Mouse (Mus musculus): Measurements from ENCODE around the gene Add2. TPM values are rescaled to one million over a fixed set of nuclear protein-coding genes. Genes with fewer than 3 reads are reported as not detected.

Gene Add2
- polyA plus RNA-seq, 1 experiment, result 121 TPM

- TF ChIP-seq CTCF (IDR thresholded peaks at IDR 0.05; ENCODE audit: extremely low read depth, insufficient read depth, low read length), result no peak
- no peak for TF ChIP-seq POLR2A (IDR thresholded peaks at IDR 0.05; ENCODE audit: extremely low read depth, insufficient read depth, low read length)
- Histone ChIP-seq H3K4me3 (ENCODE audit: insufficient read depth, low read length) (no peak overlapping the region), H3K4me1 (ENCODE audit: control insufficient read depth, insufficient read depth, low read length) (peaks cover 16% of the 10 kb centered on the region; the same call in 1 of the 2 replicates), H3K27ac (ENCODE audit: insufficient read depth, low read length) (0 out of 2 replicates have a peak overlapping the region, but pooled peaks have one; percentile 43)
Observed at GRCm38 (mm10) chr6:86094202-86094838, 65.8 kb downstream of the Add2 start.

- H3K27ac ChIP-seq (ENCODE audit: insufficient read depth, low read length), result peak overlapping the region; percentile 84
Observed at GRCm38 (mm10) chr6:86095518-86095917, 67.0 kb downstream of the Add2 start.

GRCm38 (mm10) chr6:86096733-86097132 is 68.3 kb downstream of the Add2 start:
- no peak for TF ChIP-seq CTCF (IDR thresholded peaks at IDR 0.05; ENCODE audit: extremely low read depth, insufficient read depth, low read length)
- Histone ChIP-seq H3K4me1 (ENCODE audit: control insufficient read depth, insufficient read depth, low read length) (peaks cover 24% of the 10 kb centered on the region), H3K27ac (ENCODE audit: insufficient read depth, low read length) (peak overlapping the region; percentile 82), H3K4me3 (ENCODE audit: insufficient read depth, low read length) (no peak overlapping the region)

More at GRCm38 (mm10) chr6:86095518-86095917, 67.0 kb downstream of the Add2 start:
- TF ChIP-seq POLR2A (IDR thresholded peaks at IDR 0.05; ENCODE audit: extremely low read depth, insufficient read depth, low read length) (no peak), CTCF (IDR thresholded peaks at IDR 0.05; ENCODE audit: extremely low read depth, insufficient read depth, low read length) (no peak)
- Histone ChIP-seq H3K4me3 (ENCODE audit: insufficient read depth, low read length) (no peak overlapping the region), H3K4me1 (ENCODE audit: control insufficient read depth, insufficient read depth, low read length) (peaks cover 16% of the 10 kb centered on the region; the same call in 1 of the 2 replicates)

GRCm38 (mm10) chr6:86097155-86097554 is 68.7 kb downstream of the Add2 start:
- Histone ChIP-seq H3K27ac (ENCODE audit: insufficient read depth, low read length) (peak overlapping the region; percentile 71), H3K4me1 (ENCODE audit: control insufficient read depth, insufficient read depth, low read length) (peaks cover 28% of the 10 kb centered on the region), H3K4me3 (ENCODE audit: insufficient read depth, low read length) (no peak overlapping the region)
- no peak for TF ChIP-seq CTCF (IDR thresholded peaks at IDR 0.05; ENCODE audit: extremely low read depth, insufficient read depth, low read length)
- TF ChIP-seq POLR2A (IDR thresholded peaks at IDR 0.05; ENCODE audit: extremely low read depth, insufficient read depth, low read length), result no peak

GRCm38 (mm10) chr6:86099003-86099402 is 70.5 kb downstream of the Add2 start:
- H3K4me3 ChIP-seq (ENCODE audit: insufficient read depth, low read length), result no peak overlapping the region
- H3K4me1 ChIP-seq (ENCODE audit: control insufficient read depth, insufficient read depth, low read length), result peaks cover 37% of the 10 kb centered on the region
- H3K27ac ChIP-seq (ENCODE audit: insufficient read depth, low read length), result no peak overlapping the region
- TF ChIP-seq CTCF (IDR thresholded peaks at IDR 0.05; ENCODE audit: extremely low read depth, insufficient read depth, low read length) (peak; percentile 28), POLR2A (IDR thresholded peaks at IDR 0.05; ENCODE audit: extremely low read depth, insufficient read depth, low read length) (no peak)

GRCm38 (mm10) chr6:86101451-86101850 is 73.0 kb downstream of the Add2 start:
- no peak for TF ChIP-seq POLR2A (IDR thresholded peaks at IDR 0.05; ENCODE audit: extremely low read depth, insufficient read depth, low read length)
- Histone ChIP-seq H3K27ac (ENCODE audit: insufficient read depth, low read length) (peak overlapping the region; percentile 74), H3K4me3 (ENCODE audit: insufficient read depth, low read length) (no peak overlapping the region), H3K4me1 (ENCODE audit: control insufficient read depth, insufficient read depth, low read length) (peaks cover 32% of the 10 kb centered on the region)

- Histone ChIP-seq H3K27ac (ENCODE audit: insufficient read depth, low read length) (peak overlapping the region; percentile 79), H3K4me3 (ENCODE audit: insufficient read depth, low read length) (no peak overlapping the region), H3K4me1 (ENCODE audit: control insufficient read depth, insufficient read depth, low read length) (peaks cover 27% of the 10 kb centered on the region)
- TF ChIP-seq CTCF (IDR thresholded peaks at IDR 0.05; ENCODE audit: extremely low read depth, insufficient read depth, low read length) (no peak), POLR2A (IDR thresholded peaks at IDR 0.05; ENCODE audit: extremely low read depth, insufficient read depth, low read length) (peak; percentile 52; the same call in 1 of the 2 replicates)
Observed at GRCm38 (mm10) chr6:86102874-86103273, 74.4 kb downstream of the Add2 start.

GRCm38 (mm10) chr6:86103614-86104013 is 75.1 kb downstream of the Add2 start:
- Histone ChIP-seq H3K4me1 (ENCODE audit: control insufficient read depth, insufficient read depth, low read length) (peaks cover 27% of the 10 kb centered on the region), H3K4me3 (ENCODE audit: insufficient read depth, low read length) (no peak overlapping the region), H3K27ac (ENCODE audit: insufficient read depth, low read length) (peak overlapping the region; percentile 79)
- no peak for TF ChIP-seq POLR2A (IDR thresholded peaks at IDR 0.05; ENCODE audit: extremely low read depth, insufficient read depth, low read length)
- no peak for TF ChIP-seq CTCF (IDR thresholded peaks at IDR 0.05; ENCODE audit: extremely low read depth, insufficient read depth, low read length)

GRCm38 (mm10) chr6:86104719-86105118 is 76.2 kb downstream of the Add2 start:
- peaks cover 27% of the 10 kb centered on the region for H3K4me1 ChIP-seq (ENCODE audit: control insufficient read depth, insufficient read depth, low read length)
- no peak overlapping the region for H3K4me3 ChIP-seq (ENCODE audit: insufficient read depth, low read length)
- TF ChIP-seq CTCF (IDR thresholded peaks at IDR 0.05; ENCODE audit: extremely low read depth, insufficient read depth, low read length), result no peak
- TF ChIP-seq POLR2A (IDR thresholded peaks at IDR 0.05; ENCODE audit: extremely low read depth, insufficient read depth, low read length), result no peak
- H3K27ac ChIP-seq (ENCODE audit: insufficient read depth, low read length), result peak overlapping the region; percentile 9; the same call in 1 of the 2 replicates

GRCm38 (mm10) chr6:86106045-86106444 is 77.6 kb downstream of the Add2 start:
- no peak overlapping the region for H3K4me3 ChIP-seq (ENCODE audit: insufficient read depth, low read length)
- TF ChIP-seq POLR2A (IDR thresholded peaks at IDR 0.05; ENCODE audit: extremely low read depth, insufficient read depth, low read length) (no peak), CTCF (IDR thresholded peaks at IDR 0.05; ENCODE audit: extremely low read depth, insufficient read depth, low read length) (no peak)
- H3K27ac ChIP-seq (ENCODE audit: insufficient read depth, low read length), result no peak overlapping the region

More at GRCm38 (mm10) chr6:86106045-86106444, 77.6 kb downstream of the Add2 start:
- H3K4me1 ChIP-seq (ENCODE audit: control insufficient read depth, insufficient read depth, low read length), result peaks cover 25% of the 10 kb centered on the region

Data from cortical plate, adult 2 months (tissue).